Mouse (Mus musculus): ENCODE measurements around the gene Repin1.
A peak's percentile ranks its signal among the peaks of the same experiment; 100 is the strongest.
"Not testable (repeated sequence)": the region's sequence is repeated elsewhere in the genome, so short reads cannot be mapped to it uniquely, and the experiment has no call there.

Repin1 gene

GRCm38 (mm10) chr6:48579215-48579648 lies 14.5 kb upstream of the Repin1 start:
- DNase-seq (ENCODE audit: low spot score in 2 of 2), result no peak

GRCm38 (mm10) chr6:48581257-48581656 lies 12.4 kb upstream of the Repin1 start:
- DNase-seq (ENCODE audit: low spot score in 2 of 2), result no peak

GRCm38 (mm10) chr6:48582037-48582436 lies 11.6 kb upstream of the Repin1 start:
- no peak for DNase-seq (ENCODE audit: low spot score in 2 of 2)

- DNase-seq (ENCODE audit: low spot score in 2 of 2), result no peak
Measured at GRCm38 (mm10) chr6:48589194-48589750, 4.4 kb upstream of the Repin1 start, which contains the start of gene Gm45021. Gene Gm45021, plus strand, starts transcription at chr6:48589610.

- DNase-seq (ENCODE audit: low spot score in 2 of 2), result no peak
Measured at GRCm38 (mm10) chr6:48591221-48591845, 2.4 kb upstream of the Repin1 start.

- DNase-seq (ENCODE audit: low spot score in 2 of 2), result no peak
Measured at GRCm38 (mm10) chr6:48591871-48592270, 1.8 kb upstream of the Repin1 start.

- DNase-seq (ENCODE audit: low spot score in 2 of 2), result no peak
Measured at GRCm38 (mm10) chr6:48594043-48594738, 508 bp downstream of the Repin1 start.

- no peak for DNase-seq (ENCODE audit: low spot score in 2 of 2)
Measured at GRCm38 (mm10) chr6:48595278-48595677, 1.6 kb downstream of the Repin1 start.

- DNase-seq (ENCODE audit: low spot score in 2 of 2), result no peak
Measured at GRCm38 (mm10) chr6:48596545-48597232, 3.0 kb downstream of the Repin1 start.

- DNase-seq (ENCODE audit: low spot score in 2 of 2), result no peak
Measured at GRCm38 (mm10) chr6:48597233-48597625, 3.5 kb downstream of the Repin1 start.

GRCm38 (mm10) chr6:48600594-48600993 lies 6.9 kb downstream of the Repin1 start:
- DNase-seq (ENCODE audit: low spot score in 2 of 2), result no peak

- DNase-seq (ENCODE audit: low spot score in 2 of 2), result peak; percentile 89 to 95
Measured at GRCm38 (mm10) chr6:48601271-48602079, 7.8 kb downstream of the Repin1 start, which contains the start of gene Zfp775. Gene Zfp775, plus strand, starts transcription at chr6:48602063.

- no peak for DNase-seq (ENCODE audit: low spot score in 2 of 2)
Measured at GRCm38 (mm10) chr6:48602080-48602741, 8.5 kb downstream of the Repin1 start.

GRCm38 (mm10) chr6:48608124-48608523 lies 14.4 kb downstream of the Repin1 start:
- no peak for DNase-seq (ENCODE audit: low spot score in 2 of 2)

GRCm38 (mm10) chr6:48609512-48609911 lies 15.8 kb downstream of the Repin1 start:
- DNase-seq (ENCODE audit: low spot score in 2 of 2), result no peak

- DNase-seq (ENCODE audit: low spot score in 2 of 2), result no peak
Measured at GRCm38 (mm10) chr6:48610657-48611056, 17.0 kb downstream of the Repin1 start.

GRCm38 (mm10) chr6:48613464-48613863 lies 19.8 kb downstream of the Repin1 start:
- no peak for DNase-seq (ENCODE audit: low spot score in 2 of 2)

GRCm38 (mm10) chr6:48614756-48615155 lies 21.1 kb downstream of the Repin1 start:
- no peak for DNase-seq (ENCODE audit: low spot score in 2 of 2)

- no peak for DNase-seq (ENCODE audit: low spot score in 2 of 2)
Measured at GRCm38 (mm10) chr6:48620031-48620430, 26.3 kb downstream of the Repin1 start.

- not testable (repeated sequence) for DNase-seq (ENCODE audit: low spot score in 2 of 2)
Measured at GRCm38 (mm10) chr6:48622186-48622843, 28.6 kb downstream of the Repin1 start.
